Mouse (Mus musculus) mesoderm, embryonic 11.5 days (tissue): Measurements from ENCODE around the gene Ubtf.

Source experiments
- DNase-seq: peaks from one replicate; pipeline ENCODE4 v3.0.0-alpha.2; 2012; ENCODE audit warnings: low read depth, low spot score

The Ubtf gene

DNA sequence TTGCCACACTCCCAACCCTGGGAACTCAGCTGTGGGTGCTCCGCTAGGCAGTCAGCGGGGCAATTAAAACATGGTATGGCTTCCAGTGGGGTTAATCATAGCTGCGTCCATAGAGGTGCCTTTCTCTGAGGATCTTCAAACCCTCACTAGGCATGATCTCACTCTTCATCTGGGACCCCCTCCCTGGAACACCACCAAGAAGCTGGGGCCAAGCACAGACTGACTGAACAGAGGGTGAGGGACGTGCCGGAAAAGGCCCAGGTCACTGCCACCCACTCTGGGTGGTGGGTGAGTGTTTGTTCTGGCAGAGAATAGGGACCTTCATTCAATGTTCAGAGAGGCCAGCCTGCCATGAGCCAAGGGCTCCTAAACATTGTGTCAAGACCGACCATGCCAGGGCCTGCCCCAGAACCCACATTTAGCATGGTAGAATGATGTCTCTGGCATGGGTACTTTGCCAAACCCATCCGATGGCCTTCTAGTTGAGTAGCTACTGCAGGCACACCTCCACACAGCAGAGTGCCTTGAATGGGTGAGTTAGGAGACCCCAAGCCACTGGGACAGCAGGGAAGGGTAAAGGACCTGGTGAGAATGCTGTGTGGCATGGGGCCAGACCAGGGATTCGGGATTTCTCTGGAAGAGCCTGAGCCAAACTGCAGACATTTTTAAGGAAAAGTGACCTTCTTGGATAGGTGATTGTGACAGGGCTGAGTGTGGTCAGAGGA, 52.7 kb downstream of the Ubtf start:
- DNase-seq = no peak

DNA sequence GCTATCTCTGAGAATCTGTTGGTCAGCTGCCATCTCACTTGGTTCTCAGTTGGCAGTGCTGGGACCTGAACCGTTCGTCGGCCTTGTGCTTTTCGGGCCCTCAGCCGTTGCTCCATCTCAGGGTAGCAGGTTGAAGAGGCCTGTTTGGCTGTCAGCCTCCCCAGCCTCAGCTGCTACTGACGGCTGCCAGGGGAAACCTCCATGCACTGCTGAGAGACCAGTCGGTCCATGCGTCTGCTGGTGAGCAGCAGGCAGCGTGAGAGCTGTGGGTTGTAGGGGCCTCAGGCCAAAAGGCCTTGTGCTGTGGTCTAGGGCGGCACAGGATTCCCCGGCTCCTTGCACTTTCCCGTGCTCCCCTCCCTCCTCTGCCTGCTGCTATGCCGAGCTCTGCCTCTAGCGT, 53.7 kb downstream of the Ubtf start:
- no peak for DNase-seq

- no peak for DNase-seq
Measured at GRCm38 (mm10) chr11:102263211-102263610, 56.3 kb downstream of the Ubtf start.

DNA sequence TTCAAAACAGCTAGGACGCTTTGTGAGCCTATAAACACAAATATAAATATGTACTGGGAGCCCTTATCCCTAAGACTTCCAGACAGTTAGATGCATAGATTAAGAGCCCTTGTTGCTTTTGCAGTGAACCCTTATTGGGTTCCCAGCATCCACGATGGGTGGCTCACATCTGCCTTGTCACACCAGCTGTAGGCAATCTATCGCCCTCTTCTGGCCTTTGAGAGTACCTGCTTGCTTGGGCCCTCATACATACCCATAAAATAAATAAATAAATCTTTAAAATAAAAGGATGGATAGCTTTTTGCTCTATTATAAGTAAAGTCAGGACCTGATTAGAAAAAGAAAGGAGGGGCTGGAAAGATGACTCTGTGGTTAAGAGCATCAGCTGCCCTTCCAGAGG, 61.0 kb downstream of the Ubtf start:
- no peak for DNase-seq

DNA sequence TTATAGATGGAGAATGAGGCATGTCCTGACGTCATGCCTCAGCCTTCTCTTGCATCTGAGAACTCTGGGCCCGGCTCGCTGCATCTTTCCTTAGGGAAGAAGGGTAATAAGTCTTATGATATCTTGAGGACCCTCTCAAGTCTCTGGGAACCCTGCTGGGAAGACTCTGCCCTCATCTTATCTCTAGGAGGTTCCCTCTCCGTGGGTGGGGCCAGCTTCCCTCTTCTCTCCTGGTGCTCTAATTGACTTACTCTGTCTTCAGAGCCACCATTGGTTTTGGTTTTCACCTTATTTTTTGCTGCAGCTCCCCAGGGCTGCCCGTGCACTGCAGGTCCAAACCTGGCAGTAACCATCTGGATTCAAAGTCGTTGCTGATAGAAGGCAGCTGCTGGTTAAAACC, 61.4 kb downstream of the Ubtf start:
- no peak for DNase-seq

- DNase-seq = no peak
Measured at GRCm38 (mm10) chr11:102257514-102257913, 62.0 kb downstream of the Ubtf start.
